Mouse (Mus musculus) adrenal gland, adult 2 months (tissue): ENCODE data around the gene Nudt15. TPM values are rescaled to one million over a fixed set of nuclear protein-coding genes. Genes with fewer than 3 reads are reported as not detected.

Experiments used
- DNase-seq: peaks from one replicate; pipeline ENCODE4 v3.0.0; 2021
- polyA plus RNA-seq: library from polyadenylated mRNA; depleted of rRNA; stranded (reverse); fragments of >200 nt; gene quantifications from 2 replicates; pipeline ENCODE4 v1.2.3, GENCODE M21; 2012
- total RNA-seq, 2 experiments: library from RNA; stranded (reverse); gene quantifications; 2 replicates each; pipeline ENCODE4 v1.2.3; 2021

The Nudt15 gene
- total and polyA plus RNA-seq, 3 experiments, result 1.2 to 7.7 (median 4.6) TPM

GRCm38 (mm10) chr14:73507702-73508376 lies 40.2 kb downstream of the Nudt15 start:
- DNase-seq, result no peak

GRCm38 (mm10) chr14:73507200-73507599 lies 40.8 kb downstream of the Nudt15 start:
- DNase-seq, result no peak

- no peak for DNase-seq
These were observed 41.8 kb downstream of the Nudt15 start for GRCm38 (mm10) chr14:73506283-73506682.

GRCm38 (mm10) chr14:73503237-73503933 lies 44.7 kb downstream of the Nudt15 start:
- DNase-seq, result no peak

- peak; percentile 60 for DNase-seq
These were observed 45.4 kb downstream of the Nudt15 start for GRCm38 (mm10) chr14:73502591-73503184.

GRCm38 (mm10) chr14:73501721-73502120 lies 46.3 kb downstream of the Nudt15 start:
- no peak for DNase-seq

- no peak for DNase-seq
These were observed 46.8 kb downstream of the Nudt15 start for GRCm38 (mm10) chr14:73501283-73501682.

- DNase-seq, result no peak
These were observed 52.3 kb downstream of the Nudt15 start for GRCm38 (mm10) chr14:73495753-73496152.

GRCm38 (mm10) chr14:73494122-73494521 lies 53.9 kb downstream of the Nudt15 start:
- DNase-seq, result no peak

- no peak for DNase-seq
These were observed 54.7 kb downstream of the Nudt15 start for GRCm38 (mm10) chr14:73493356-73493755.

- DNase-seq, result no peak
These were observed 61.4 kb downstream of the Nudt15 start for GRCm38 (mm10) chr14:73486641-73487040.

GRCm38 (mm10) chr14:73484366-73485110 lies 63.5 kb downstream of the Nudt15 start:
- DNase-seq, result no peak

GRCm38 (mm10) chr14:73483516-73484229 lies 64.4 kb downstream of the Nudt15 start:
- no peak for DNase-seq

GRCm38 (mm10) chr14:73479771-73480170 lies 68.3 kb downstream of the Nudt15 start:
- no peak for DNase-seq

GRCm38 (mm10) chr14:73478321-73478720 lies 69.7 kb downstream of the Nudt15 start:
- DNase-seq, result no peak

GRCm38 (mm10) chr14:73477077-73477476 lies 71.0 kb downstream of the Nudt15 start:
- DNase-seq, result no peak

GRCm38 (mm10) chr14:73476361-73476934 lies 71.6 kb downstream of the Nudt15 start:
- DNase-seq, result no peak

GRCm38 (mm10) chr14:73475506-73475905 lies 72.5 kb downstream of the Nudt15 start:
- DNase-seq, result no peak

- DNase-seq, result peak; percentile 70
These were observed 73.4 kb downstream of the Nudt15 start for GRCm38 (mm10) chr14:73474636-73475093.

- peak; percentile 81 for DNase-seq
These were observed 74.2 kb downstream of the Nudt15 start for GRCm38 (mm10) chr14:73473670-73474460.
